Mouse (Mus musculus): ENCODE data around the gene Pi16. TPM values are rescaled to one million over a fixed set of nuclear protein-coding genes. Genes with fewer than 3 reads are reported as not detected.

The Pi16 gene
- total RNA-seq, 4 experiments from 2014 or later, result 12.3 to 27.4 (median 16.7) TPM

GRCm38 (mm10) chr17:29355841-29356478 lies 38.5 kb downstream of the Pi16 start:
- peak; percentile 59 to 81 for DNase-seq (ENCODE audit: low spot score in 2 of 2)

- peak; percentile 62 to 65 for DNase-seq (ENCODE audit: low spot score in 2 of 2)
Observed at GRCm38 (mm10) chr17:29356479-29356856, 39.0 kb downstream of the Pi16 start.

- no peak for DNase-seq (ENCODE audit: low spot score in 2 of 2)
Observed at GRCm38 (mm10) chr17:29356882-29357281, 39.4 kb downstream of the Pi16 start.

- DNase-seq (ENCODE audit: low spot score in 2 of 2), result no peak
Observed at GRCm38 (mm10) chr17:29358928-29359327, 41.4 kb downstream of the Pi16 start.

GRCm38 (mm10) chr17:29360761-29361221 lies 43.3 kb downstream of the Pi16 start, which contains the start of gene Fgd2:
Fgd2 (plus strand) TSS chr17:29360914.
- no peak for DNase-seq (ENCODE audit: low spot score in 2 of 2)

GRCm38 (mm10) chr17:29361982-29362691 lies 44.7 kb downstream of the Pi16 start:
- DNase-seq (ENCODE audit: low spot score in 2 of 2), result no peak

- DNase-seq (ENCODE audit: low spot score in 2 of 2), result no peak
Observed at GRCm38 (mm10) chr17:29363109-29363508, 45.6 kb downstream of the Pi16 start.

GRCm38 (mm10) chr17:29365105-29365621 lies 47.7 kb downstream of the Pi16 start:
- DNase-seq (ENCODE audit: low spot score in 2 of 2), result no peak

GRCm38 (mm10) chr17:29368726-29369125 lies 51.2 kb downstream of the Pi16 start:
- DNase-seq (ENCODE audit: low spot score in 2 of 2), result no peak

GRCm38 (mm10) chr17:29370984-29371723 lies 53.7 kb downstream of the Pi16 start:
- DNase-seq (ENCODE audit: low spot score in 2 of 2), result peak; percentile 89 to 90

GRCm38 (mm10) chr17:29375871-29376270 lies 58.4 kb downstream of the Pi16 start:
- DNase-seq (ENCODE audit: low spot score in 2 of 2), result no peak

GRCm38 (mm10) chr17:29378056-29378455 lies 60.6 kb downstream of the Pi16 start:
- DNase-seq (ENCODE audit: low spot score in 2 of 2), result no peak

Other genes with a start within 250 kb of the Pi16 start
- gene Cdkn1a, start 226.7 kb upstream of the Pi16 start, total RNA-seq (2022), result 10 to 100 TPM in 3 of 4 experiments, 1 to 10 TPM in 1; 9.8 to 33.8 (median 12.1) TPM
- under 1 TPM in 3 of 4 experiments, not detected in 1; 0.24 to 0.61 (median 0.56) TPM for gene Rab44, start 203.5 kb upstream of the Pi16 start, total RNA-seq (2022)
- not detected for gene Cpne5, start 79.5 kb upstream of the Pi16 start, total RNA-seq (2022)
- 1 to 10 TPM; 4.8 to 8.3 (median 6.7) TPM for gene Ppil1, start 53.5 kb upstream of the Pi16 start, total RNA-seq (2022)
- 100 to 1,000 TPM; 107 to 140 (median 126) TPM for gene BC004004, start 48.9 kb upstream of the Pi16 start, total RNA-seq (2022)
- 10 to 100 TPM; 74.1 to 82.3 (median 80.3) TPM for gene Mtch1, start 30.3 kb downstream of the Pi16 start, total RNA-seq (2022)
- 1 to 10 TPM in 1 of 4 experiments, under 1 TPM in 3; 0.38 to 1.0 (median 0.67) TPM for gene Fgd2, start 43.2 kb downstream of the Pi16 start, total RNA-seq (2022)
- 10 to 100 TPM in 2 of 4 experiments, 1 to 10 TPM in 2; 8.6 to 18.9 (median 11.3) TPM for gene Pim1, start 173.1 kb downstream of the Pi16 start, total RNA-seq (2022)
- not detected for gene Gm17657, start 232.0 kb downstream of the Pi16 start, total RNA-seq (2022)
- gene Tbc1d22b, start 232.1 kb downstream of the Pi16 start, total RNA-seq (2022), result 10 to 100 TPM in 2 of 4 experiments, 1 to 10 TPM in 2; 9.4 to 13.6 (median 10.0) TPM
- not detected for gene Tmem217, start 234.7 kb downstream of the Pi16 start, total RNA-seq (2022)

All from gastrocnemius, adult 8-10 months (tissue).